Mouse (Mus musculus) midbrain, postnatal 0 days (tissue): ENCODE results near the gene Ankrd2. TPM values are rescaled to one million over a fixed set of nuclear protein-coding genes. Genes with fewer than 3 reads are reported as not detected.
"Not testable (repeated sequence)": the region's sequence is repeated elsewhere in the genome, so short reads cannot be mapped to it uniquely, and the experiment has no call there.

Experiments
- ATAC-seq: fragments of 200-750 bp; cut with Nextera tagmentation; 2 replicates; pipeline ENCODE4 v1.8.0; 2017; ENCODE audit warnings: moderate number of reproducible peaks, mild to moderate bottlenecking, moderate TSS enrichment, moderate library complexity; ENCODE audit not compliant: low FRiP score
- DNase-seq: peaks from one replicate; pipeline ENCODE4 v3.0.0-alpha.2; 2015; ENCODE audit warnings: low spot score
- H3K27ac ChIP-seq: fragments of 300-500 bp; sonication (generic); 2 replicates; pipeline ENCODE4 v1.5.1; 2014; ENCODE audit warnings: low read depth, mild to moderate bottlenecking, low read length, mixed read lengths
- H3K27me3 ChIP-seq: fragments of 300-500 bp; sonication (generic); 2 replicates; pipeline ENCODE4 v1.6.1; 2014; ENCODE audit warnings: low read length, control low read depth, mixed read lengths; ENCODE audit not compliant: insufficient read depth
- H3K36me3 ChIP-seq: fragments of 300-500 bp; sonication (generic); 2 replicates; pipeline ENCODE4 v1.6.1; 2014; ENCODE audit warnings: low read length, control low read depth, mixed read lengths; ENCODE audit not compliant: insufficient read depth
- H3K4me1 ChIP-seq: fragments of 300-500 bp; sonication (generic); 2 replicates; pipeline ENCODE4 v1.6.1; 2014; ENCODE audit warnings: mild to moderate bottlenecking, control low read depth, antibody characterized with exemption, low read length, mixed read lengths; ENCODE audit not compliant: insufficient read depth
- H3K4me2 ChIP-seq: fragments of 300-500 bp; sonication (generic); 2 replicates; pipeline ENCODE4 v1.6.1; 2014; ENCODE audit warnings: low read depth, mild to moderate bottlenecking, low read length, mixed read lengths; ENCODE audit not compliant: poor library complexity, severe bottlenecking
- H3K4me3 ChIP-seq: fragments of 300-500 bp; sonication (generic); 2 replicates; pipeline ENCODE4 v1.5.1; 2014; ENCODE audit warnings: low read depth, mild to moderate bottlenecking, low read length, moderate library complexity
- H3K9ac ChIP-seq: fragments of 300-500 bp; sonication (generic); replicated peaks from 2 replicates; pipeline ENCODE4 v1.6.1; 2014; ENCODE audit warnings: mild to moderate bottlenecking, low read length, moderate library complexity, mixed read lengths; ENCODE audit not compliant: poor library complexity, severe bottlenecking
- H3K9me3 ChIP-seq: fragments of 300-500 bp; sonication (generic); 2 replicates; pipeline ENCODE4 v1.6.1; 2016; ENCODE audit warnings: low read length, control low read depth
- CTCF ChIP-seq: IDR thresholded peaks from 2 replicates; pipeline ENCODE4 v1.5.1; 2016; ENCODE audit warnings: antibody characterized with exemption, mild to moderate bottlenecking
- WGBS: fragments of 180-500 bp; shearing (Covaris S2); extraction: QIAGEN DNeasy Blood & Tissue Kit; methylation state at CpG from one replicate; pipeline ENCODE4 v1.1.7; 2014; 5-methylcytosine and 5-hydroxymethylcytosine counted together
- polyA plus RNA-seq: library from polyadenylated mRNA; unstranded; fragments of >200 nt; fragmentation: Nextera tagmentation; extraction: Ambion mirVana; gene quantifications from 2 replicates; pipeline ENCODE4 v1.2.1, GENCODE M21; 2015
- total RNA-seq: library from RNA; depleted of rRNA; stranded (reverse); fragments of >200 nt; gene quantifications from 2 replicates; pipeline ENCODE4 v1.2.3, GENCODE M21; 2014

The Ankrd2 gene
- total and polyA plus RNA-seq, 2 experiments from 2014 or later: 0.71 to 2.4 TPM

- Histone ChIP-seq H3K4me2 (no peak overlapping the region), H3K4me1 (no peaks in the 10 kb centered on the region), H3K4me3 (no peak overlapping the region), H3K9ac (no peak overlapping the region), H3K27ac (no peak overlapping the region), H3K27me3 (no peaks in the 10 kb centered on the region), H3K9me3 (no peaks in the 10 kb centered on the region), H3K36me3 (peaks cover 39% of the 10 kb centered on the region)
- no peak for ATAC-seq
- no peak for TF ChIP-seq CTCF
- WGBS: 97% methylated on average over 12 of the region's 12 CpGs
- DNase-seq: no peak
These were observed 43.2 kb downstream of the Ankrd2 start for GRCm38 (mm10) chr19:42079006-42079405.

- H3K36me3 ChIP-seq: peaks cover 34% of the 10 kb centered on the region
- 80% methylated on average over 5 of the region's 5 CpGs for WGBS
- no peak for DNase-seq
These were observed 44.1 kb downstream of the Ankrd2 start for GRCm38 (mm10) chr19:42079950-42080349.

GRCm38 (mm10) chr19:42080469-42080868 lies 44.7 kb downstream of the Ankrd2 start:
- ATAC-seq (no peak), DNase-seq (no peak)
- TF ChIP-seq CTCF: no peak
- Histone ChIP-seq H3K4me1 (no peaks in the 10 kb centered on the region), H3K27ac (no peak overlapping the region), H3K4me3 (no peak overlapping the region), H3K27me3 (no peaks in the 10 kb centered on the region), H3K4me2 (no peak overlapping the region), H3K9me3 (no peaks in the 10 kb centered on the region), H3K36me3 (peaks cover 28% of the 10 kb centered on the region), H3K9ac (no peak overlapping the region)
- 69% methylated on average over 11 of the region's 11 CpGs for WGBS

More at GRCm38 (mm10) chr19:42079950-42080349, 44.1 kb downstream of the Ankrd2 start:
- H3K4me3 ChIP-seq: no peak overlapping the region
- TF ChIP-seq CTCF: no peak
- H3K27me3 ChIP-seq: no peaks in the 10 kb centered on the region
- ATAC-seq: no peak
- H3K27ac ChIP-seq: no peak overlapping the region
- H3K4me2 ChIP-seq: no peak overlapping the region
- no peak overlapping the region for H3K9ac ChIP-seq
- H3K4me1 ChIP-seq: no peaks in the 10 kb centered on the region
- no peaks in the 10 kb centered on the region for H3K9me3 ChIP-seq

DNA sequence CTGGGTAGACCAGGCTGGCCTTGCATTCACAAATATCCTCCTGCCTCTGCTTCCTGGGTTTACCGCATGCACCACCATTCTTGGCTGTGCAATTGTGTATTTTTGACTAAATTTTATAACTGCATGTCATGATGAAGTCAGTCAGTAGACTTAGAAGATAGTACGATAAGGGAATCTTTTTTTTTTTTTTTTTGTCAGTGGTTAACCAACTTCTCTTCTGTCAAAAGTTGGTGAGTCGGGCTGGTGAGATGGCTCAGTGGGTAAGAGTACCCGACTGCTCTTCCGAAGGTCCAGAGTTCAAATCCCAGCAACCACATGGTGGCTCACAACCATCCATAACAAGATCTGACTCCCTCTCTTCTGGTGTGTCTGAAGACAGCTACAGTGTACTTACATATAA lies 45.8 kb downstream of the Ankrd2 start:
- H3K9ac ChIP-seq, H3K4me2 ChIP-seq, H3K27ac ChIP-seq, DNase-seq, H3K27me3 ChIP-seq, H3K9me3 ChIP-seq, ATAC-seq, H3K4me3 ChIP-seq, H3K4me1 ChIP-seq: not testable (repeated sequence)
- 96% methylated on average over 5 of the region's 5 CpGs for WGBS
- peaks cover 17% of the 10 kb centered on the region for H3K36me3 ChIP-seq

GRCm38 (mm10) chr19:42085690-42086089 lies 49.9 kb downstream of the Ankrd2 start:
- 0 out of 2 replicates have a peak, but pooled peaks have one; percentile 0 for ATAC-seq
- Histone ChIP-seq H3K9ac (peak overlapping the region; percentile 86), H3K36me3 (no peaks in the 10 kb centered on the region), H3K27me3 (no peaks in the 10 kb centered on the region), H3K4me1 (no peaks in the 10 kb centered on the region), H3K9me3 (no peaks in the 10 kb centered on the region), H3K27ac (peak overlapping the region; percentile 77), H3K4me3 (peak overlapping the region; percentile 72), H3K4me2 (peak overlapping the region; percentile 72)
- 4% methylated on average over 10 of the region's 10 CpGs for WGBS
- DNase-seq: no peak
- TF ChIP-seq CTCF: no peak

- H3K9ac ChIP-seq: peak within 1 kb of the TSS; percentile 86
- DNase-seq (peak; percentile 97), ATAC-seq (peak; percentile 84)
- under 1% methylated on average over 21 of the region's 21 CpGs for WGBS
- no peaks in the 10 kb centered on the region for H3K4me1 ChIP-seq
- H3K27ac ChIP-seq: peak within 1 kb of the TSS; percentile 77
- no peaks in the 10 kb centered on the region for H3K27me3 ChIP-seq
- no peak for TF ChIP-seq CTCF
- H3K36me3 ChIP-seq: no peaks in the 10 kb centered on the region
- H3K4me2 ChIP-seq: peak within 1 kb of the TSS; percentile 72
- H3K4me3 ChIP-seq: peak within 1 kb of the TSS; percentile 72
- H3K9me3 ChIP-seq: no peaks in the 10 kb centered on the region
These were observed 50.4 kb downstream of the Ankrd2 start, which contains the start of gene Morn4 for GRCm38 (mm10) chr19:42086166-42086565. Gene Morn4, minus strand, starts transcription at chr19:42086357.
